Mouse (Mus musculus): ENCODE results near the gene Slc22a14.
A peak's percentile ranks its signal among the peaks of the same experiment; 100 is the strongest.

- TF ChIP-seq EP300 (optimal IDR thresholded peaks at IDR 0.05) (no peak), CTCF (IDR thresholded peaks at IDR 0.05; ENCODE audit: low read depth) (peak; percentile 56)
Measured at GRCm38 (mm10) chr9:119128436-119129181, 236.7 kb downstream of the Slc22a14 start.
